Mouse (Mus musculus) intestine, embryonic 16.5 days (tissue): ENCODE measurements around the gene Mid2. TPM values are rescaled to one million over a fixed set of nuclear protein-coding genes. Genes with fewer than 3 reads are reported as not detected.
"Not testable (repeated sequence)": the region's sequence is repeated elsewhere in the genome, so short reads cannot be mapped to it uniquely, and the experiment has no call there.

Source experiments
- ATAC-seq: fragments of 200-750 bp; cut with Nextera tagmentation; 2 replicates; pipeline ENCODE4 v1.8.0; 2017; ENCODE audit warnings: moderate TSS enrichment, moderate library complexity
- H3K27ac ChIP-seq: fragments of 300-500 bp; sonication (generic); 2 replicates; pipeline ENCODE4 v1.5.1; 2014; ENCODE audit warnings: mild to moderate bottlenecking, low read length
- H3K27me3 ChIP-seq: fragments of 300-500 bp; sonication (generic); replicated peaks from 2 replicates; pipeline ENCODE4 v1.6.1; 2014; ENCODE audit warnings: low read length, control low read depth, mixed read lengths; ENCODE audit not compliant: control insufficient read depth, insufficient read depth
- H3K36me3 ChIP-seq: fragments of 300-500 bp; sonication (generic); 2 replicates; pipeline ENCODE4 v1.6.1; 2014; ENCODE audit warnings: low read length, control low read depth; ENCODE audit not compliant: control insufficient read depth, insufficient read depth
- H3K4me1 ChIP-seq: fragments of 300-500 bp; sonication (generic); 2 replicates; pipeline ENCODE4 v1.6.1; 2014; ENCODE audit warnings: low read length, control low read depth, mixed read lengths; ENCODE audit not compliant: control insufficient read depth, insufficient read depth
- H3K4me2 ChIP-seq: fragments of 300-500 bp; sonication (generic); 2 replicates; pipeline ENCODE4 v1.6.1; 2014; ENCODE audit warnings: low read depth, low read length, control low read depth
- H3K4me3 ChIP-seq: fragments of 300-500 bp; sonication (generic); 2 replicates; pipeline ENCODE4 v1.5.1; 2014; ENCODE audit warnings: mild to moderate bottlenecking, low read length
- H3K9ac ChIP-seq: fragments of 300-500 bp; sonication (generic); 2 replicates; pipeline ENCODE4 v1.6.1; 2014; ENCODE audit warnings: low read depth, low read length
- H3K9me3 ChIP-seq: fragments of 300-500 bp; sonication (generic); 2 replicates; pipeline ENCODE4 v1.6.1; 2016; ENCODE audit warnings: low read length, control low read depth; ENCODE audit not compliant: control insufficient read depth
- WGBS: fragments of 180-500 bp; shearing (Covaris S2); extraction: QIAGEN DNeasy Blood & Tissue Kit; methylation state at CpG from one replicate; pipeline ENCODE4 v1.1.7; 2014; 5-methylcytosine and 5-hydroxymethylcytosine counted together
- polyA plus RNA-seq: library from polyadenylated mRNA; unstranded; fragments of >200 nt; fragmentation: Nextera tagmentation; extraction: Ambion mirVana; gene quantifications from 2 replicates; pipeline ENCODE4 v1.2.1, GENCODE M21; 2015

Gene Mid2
- polyA plus RNA-seq, 1 experiment from 2014 or later, result 1.6 TPM

DNA sequence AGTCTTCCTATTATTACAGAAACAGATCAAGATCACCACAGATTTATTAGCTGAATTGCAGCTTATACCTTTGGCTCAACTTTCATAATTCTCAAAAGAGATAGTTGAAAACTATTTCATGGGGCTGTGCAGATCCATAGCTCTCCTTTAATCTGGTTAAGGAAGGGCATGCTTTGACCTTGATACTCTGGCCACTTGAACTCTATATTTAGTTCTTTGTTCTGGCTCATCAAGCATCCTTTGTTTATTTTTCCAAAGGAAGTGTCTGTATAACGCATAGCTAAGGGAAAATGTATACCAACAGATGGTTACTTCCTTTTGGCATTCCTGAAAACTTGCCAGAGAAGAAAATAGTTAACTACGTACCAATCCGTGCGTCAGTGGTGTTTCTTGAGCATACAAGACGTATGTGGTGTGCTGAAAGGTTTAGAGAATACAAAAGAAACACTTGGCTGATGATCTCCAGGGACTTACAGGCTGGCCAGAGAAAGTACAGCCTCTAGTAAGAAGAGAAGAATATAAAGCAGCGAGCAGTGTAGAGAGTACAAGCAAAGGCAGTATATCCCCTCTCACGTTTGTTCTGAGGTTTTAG lies 33.6 kb downstream of the Mid2 start:
- H3K36me3 ChIP-seq, H3K9me3 ChIP-seq, H3K4me2 ChIP-seq, H3K4me3 ChIP-seq, H3K27ac ChIP-seq, H3K27me3 ChIP-seq, H3K4me1 ChIP-seq, ATAC-seq, H3K9ac ChIP-seq: not testable (repeated sequence)
- WGBS, result 35% methylated on average over 6 of the region's 7 CpGs

GRCm38 (mm10) chrX:140703224-140703623 lies 38.8 kb downstream of the Mid2 start:
- H3K9me3 ChIP-seq, result no peaks in the 10 kb centered on the region
- no peaks in the 10 kb centered on the region for H3K4me1 ChIP-seq
- no peak overlapping the region for H3K4me2 ChIP-seq
- H3K4me3 ChIP-seq, result no peak overlapping the region
- H3K27me3 ChIP-seq, result no peaks in the 10 kb centered on the region
- no peak overlapping the region for H3K27ac ChIP-seq
- ATAC-seq, result no peak
- H3K9ac ChIP-seq, result no peak overlapping the region
- H3K36me3 ChIP-seq, result no peaks in the 10 kb centered on the region
- WGBS, result 96% methylated on average over 1 of the region's 1 CpGs

- H3K4me2 ChIP-seq, result no peak overlapping the region
- H3K36me3 ChIP-seq, result no peaks in the 10 kb centered on the region
- no peak overlapping the region for H3K4me3 ChIP-seq
- no peak overlapping the region for H3K9ac ChIP-seq
- H3K9me3 ChIP-seq, result no peaks in the 10 kb centered on the region
- WGBS, result 65% methylated on average over 4 of the region's 4 CpGs
- H3K27ac ChIP-seq, result no peak overlapping the region
- no peaks in the 10 kb centered on the region for H3K27me3 ChIP-seq
- no peak for ATAC-seq
- H3K4me1 ChIP-seq, result no peaks in the 10 kb centered on the region
Measured at GRCm38 (mm10) chrX:140706077-140706476, 41.7 kb downstream of the Mid2 start.

- no peak for ATAC-seq
- Histone ChIP-seq H3K4me2 (no peak overlapping the region), H3K4me3 (no peak overlapping the region), H3K27me3 (0 out of 2 replicates have a peak, but pooled peaks cover 2% of the 10 kb centered on the region), H3K9me3 (no peaks in the 10 kb centered on the region), H3K36me3 (no peaks in the 10 kb centered on the region), H3K4me1 (no peaks in the 10 kb centered on the region), H3K9ac (no peak overlapping the region), H3K27ac (no peak overlapping the region)
- 46% methylated on average over 4 of the region's 4 CpGs for WGBS
Measured at GRCm38 (mm10) chrX:140722400-140722799, 58.0 kb downstream of the Mid2 start.

- Histone ChIP-seq H3K4me3 (no peak overlapping the region), H3K36me3 (no peaks in the 10 kb centered on the region), H3K4me1 (no peaks in the 10 kb centered on the region), H3K27ac (no peak overlapping the region), H3K27me3 (peaks cover 4% of the 10 kb centered on the region; the same call in 1 of the 2 replicates), H3K9ac (no peak overlapping the region), H3K4me2 (no peak overlapping the region), H3K9me3 (no peaks in the 10 kb centered on the region)
- ATAC-seq, result no peak
Measured at GRCm38 (mm10) chrX:140738986-140739385, 74.6 kb downstream of the Mid2 start.

DNA sequence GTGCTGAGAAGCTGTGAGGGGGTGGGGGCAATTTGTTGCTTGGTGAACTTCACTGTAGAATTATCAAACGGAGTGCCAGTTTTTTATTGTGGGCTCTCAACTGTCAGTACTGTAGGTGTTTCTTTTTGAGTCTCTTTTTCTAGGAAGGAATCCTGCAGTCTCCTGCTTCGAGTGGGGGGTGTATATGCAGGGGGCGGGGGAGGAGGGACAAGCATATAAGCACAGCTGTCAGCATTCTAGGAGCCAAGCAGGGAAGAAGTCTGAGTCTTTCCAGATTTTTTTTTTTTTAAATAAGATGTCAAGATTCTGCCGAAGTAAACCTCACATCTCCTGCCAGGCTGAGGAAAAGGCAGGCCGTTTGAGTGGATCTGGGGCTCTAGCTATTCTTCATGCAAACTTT lies 78.8 kb downstream of the Mid2 start:
- 41% methylated on average over 5 of the region's 5 CpGs for WGBS
- H3K27ac ChIP-seq, result no peak overlapping the region
- no peak overlapping the region for H3K9ac ChIP-seq
- no peak overlapping the region for H3K4me3 ChIP-seq
- H3K4me2 ChIP-seq, result no peak overlapping the region
- no peaks in the 10 kb centered on the region for H3K9me3 ChIP-seq
- H3K27me3 ChIP-seq, result no peaks in the 10 kb centered on the region
- no peaks in the 10 kb centered on the region for H3K4me1 ChIP-seq
- H3K36me3 ChIP-seq, result no peaks in the 10 kb centered on the region
- ATAC-seq, result no peak

DNA sequence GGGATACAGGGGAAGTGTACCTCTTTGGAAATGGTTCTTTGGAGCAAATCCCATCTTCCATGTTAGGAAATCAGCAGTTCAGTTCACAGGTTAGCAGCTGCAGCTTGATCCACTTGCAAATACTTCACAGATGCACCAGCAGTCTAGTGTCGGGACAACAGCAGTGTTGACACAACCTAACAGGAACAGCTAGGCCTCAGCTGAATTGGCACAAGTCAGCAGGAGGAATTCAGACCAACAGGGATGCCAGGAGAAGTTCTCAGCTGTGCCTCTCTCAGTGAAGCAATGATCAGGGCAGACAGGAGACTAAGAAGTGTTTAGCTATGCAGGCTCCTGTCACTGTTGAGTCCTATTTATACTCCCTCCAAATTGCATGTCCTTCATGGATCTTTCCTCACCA lies 105.4 kb downstream of the Mid2 start:
- Histone ChIP-seq H3K9ac (no peak overlapping the region), H3K9me3 (no peaks in the 10 kb centered on the region), H3K36me3 (no peaks in the 10 kb centered on the region), H3K4me3 (no peak overlapping the region), H3K27ac (no peak overlapping the region), H3K27me3 (no peaks in the 10 kb centered on the region), H3K4me1 (no peaks in the 10 kb centered on the region), H3K4me2 (no peak overlapping the region)
- no peak for ATAC-seq
- WGBS, result 69% methylated on average over 1 of the region's 1 CpGs

GRCm38 (mm10) chrX:140805340-140805739 lies 140.9 kb downstream of the Mid2 start:
- H3K9ac ChIP-seq, result no peak overlapping the region
- no peaks in the 10 kb centered on the region for H3K36me3 ChIP-seq
- 86% methylated on average over 2 of the region's 2 CpGs for WGBS
- ATAC-seq, result peak; percentile 77
- no peak overlapping the region for H3K4me2 ChIP-seq
- H3K27me3 ChIP-seq, result no peaks in the 10 kb centered on the region
- H3K27ac ChIP-seq, result no peak overlapping the region
- no peak overlapping the region for H3K4me3 ChIP-seq
- no peaks in the 10 kb centered on the region for H3K9me3 ChIP-seq
- H3K4me1 ChIP-seq, result no peaks in the 10 kb centered on the region

- no peaks in the 10 kb centered on the region for H3K9me3 ChIP-seq
- no peaks in the 10 kb centered on the region for H3K4me1 ChIP-seq
- no peak within 1 kb of the TSS for H3K4me3 ChIP-seq
- 92% methylated on average over 22 of the region's 22 CpGs for WGBS
- peaks cover 3% of the 10 kb centered on the region; the same call in 1 of the 2 replicates for H3K27me3 ChIP-seq
- H3K36me3 ChIP-seq, result no peaks in the 10 kb centered on the region
- H3K4me2 ChIP-seq, result no peak within 1 kb of the TSS
- H3K9ac ChIP-seq, result no peak within 1 kb of the TSS
- H3K27ac ChIP-seq, result no peak within 1 kb of the TSS
- no peak for ATAC-seq
Measured at GRCm38 (mm10) chrX:140813312-140814006, 149.1 kb downstream of the Mid2 start, which contains the start of gene Tex13b. Gene Tex13b, minus strand, starts transcription at chrX:140813433.
